Mouse (Mus musculus): ENCODE results near the gene Polr1e.

DNA sequence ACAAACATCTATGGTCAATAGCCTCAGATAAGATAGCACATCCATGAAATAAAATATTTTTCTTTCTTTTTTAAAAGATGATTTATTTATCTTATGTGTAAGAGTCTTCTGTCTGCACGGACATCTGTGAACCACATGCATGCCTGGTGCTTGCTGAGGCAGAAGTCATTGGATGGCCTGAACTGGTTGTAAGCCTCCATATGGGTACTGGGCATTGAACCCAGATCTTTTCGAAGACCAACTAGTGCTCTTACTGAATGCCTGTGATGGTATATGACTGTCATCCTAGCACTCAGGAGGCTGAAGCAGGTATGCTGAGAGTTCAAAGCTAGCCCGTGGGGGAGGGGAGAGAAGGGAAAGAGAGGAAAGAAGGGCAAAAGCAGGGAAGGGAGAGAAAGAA, 20.3 kb upstream of the Polr1e start:
- TF ChIP-seq CTCF (IDR thresholded peaks at IDR 0.05; ENCODE audit: low read depth, low read length) (no peak), POLR2A (IDR thresholded peaks at IDR 0.05; ENCODE audit: borderline replicate concordance, low read depth, low read length) (no peak)

Data from bone marrow macrophage, adult 2 months (primary cell).